Mouse (Mus musculus): Measurements from ENCODE around the gene Dhx35.

DNA sequence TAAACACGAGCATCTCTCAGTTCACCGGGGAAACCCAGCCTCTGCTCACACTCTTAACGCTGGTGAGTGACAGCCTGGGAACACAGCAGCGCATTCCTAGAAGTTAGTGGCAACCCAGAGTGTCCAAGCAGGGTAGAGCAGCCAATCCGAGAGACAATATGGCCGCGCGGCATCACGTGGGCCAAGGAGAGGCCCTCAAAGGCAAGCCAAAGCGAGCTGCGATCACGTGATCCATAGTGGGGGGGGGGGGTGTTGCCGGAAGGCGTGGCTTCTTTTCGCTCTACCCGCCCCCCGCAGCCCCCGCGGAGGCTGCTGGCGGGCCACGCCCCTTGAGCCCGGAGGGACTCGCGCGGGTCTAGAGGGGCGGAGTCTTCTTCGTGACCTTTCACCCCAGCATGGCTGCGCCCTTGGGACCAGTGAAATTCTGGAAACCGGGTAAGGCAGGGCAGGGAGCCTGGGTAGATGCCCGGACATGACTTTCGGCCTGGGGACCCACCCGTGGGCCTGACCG, at the start of gene Dhx35:
- TF ChIP-seq POLR2A (IDR thresholded peaks at IDR 0.05; ENCODE audit: low read depth, low read length) (no peak), CTCF (conservative IDR thresholded peaks at IDR 0.05; ENCODE audit: insufficient read depth, insufficient read length, low read depth, low read length) (no peak)
